Mouse (Mus musculus) cerebral cortex, adult 2 months (tissue): Measurements from ENCODE around the gene Mertk.

Source experiments
- WGBS: fragments of 180-500 bp; shearing (Covaris S2); methylation state at CpG from one replicate; pipeline ENCODE4 v1.1.7; 2018; 5-methylcytosine and 5-hydroxymethylcytosine counted together

Mertk gene

GRCm38 (mm10) chr2:128820631-128821030 is 121.9 kb downstream of the Mertk start:
- 75% methylated on average over 2 of the region's 2 CpGs for WGBS

- WGBS = 82% methylated on average over 5 of the region's 5 CpGs
These were observed 125.1 kb downstream of the Mertk start for GRCm38 (mm10) chr2:128823893-128824292.

GRCm38 (mm10) chr2:128827787-128828186 is 129.0 kb downstream of the Mertk start:
- 97% methylated on average over 1 of the region's 1 CpGs for WGBS

GRCm38 (mm10) chr2:128832611-128833010 is 133.9 kb downstream of the Mertk start:
- 84% methylated on average over 3 of the region's 3 CpGs for WGBS

- 90% methylated on average over 2 of the region's 2 CpGs for WGBS
These were observed 134.3 kb downstream of the Mertk start for GRCm38 (mm10) chr2:128833035-128833434.

GRCm38 (mm10) chr2:128833435-128833834 is 134.7 kb downstream of the Mertk start:
- 96% methylated on average over 2 of the region's 2 CpGs for WGBS

GRCm38 (mm10) chr2:128837531-128837930 is 138.8 kb downstream of the Mertk start:
- WGBS = 89% methylated on average over 8 of the region's 8 CpGs

GRCm38 (mm10) chr2:128838611-128839010 is 139.9 kb downstream of the Mertk start:
- 93% methylated on average over 3 of the region's 3 CpGs for WGBS

GRCm38 (mm10) chr2:128839501-128839900 is 140.7 kb downstream of the Mertk start:
- WGBS = 92% methylated on average over 2 of the region's 2 CpGs

- 87% methylated on average over 8 of the region's 8 CpGs for WGBS
These were observed 143.7 kb downstream of the Mertk start for GRCm38 (mm10) chr2:128842437-128842836.

- WGBS = 77% methylated on average over 2 of the region's 2 CpGs
These were observed 151.3 kb downstream of the Mertk start for GRCm38 (mm10) chr2:128850036-128850435.
